Comparison of ENCODE assay signal across 8 mouse cellular contexts in the genomic region with DNA sequence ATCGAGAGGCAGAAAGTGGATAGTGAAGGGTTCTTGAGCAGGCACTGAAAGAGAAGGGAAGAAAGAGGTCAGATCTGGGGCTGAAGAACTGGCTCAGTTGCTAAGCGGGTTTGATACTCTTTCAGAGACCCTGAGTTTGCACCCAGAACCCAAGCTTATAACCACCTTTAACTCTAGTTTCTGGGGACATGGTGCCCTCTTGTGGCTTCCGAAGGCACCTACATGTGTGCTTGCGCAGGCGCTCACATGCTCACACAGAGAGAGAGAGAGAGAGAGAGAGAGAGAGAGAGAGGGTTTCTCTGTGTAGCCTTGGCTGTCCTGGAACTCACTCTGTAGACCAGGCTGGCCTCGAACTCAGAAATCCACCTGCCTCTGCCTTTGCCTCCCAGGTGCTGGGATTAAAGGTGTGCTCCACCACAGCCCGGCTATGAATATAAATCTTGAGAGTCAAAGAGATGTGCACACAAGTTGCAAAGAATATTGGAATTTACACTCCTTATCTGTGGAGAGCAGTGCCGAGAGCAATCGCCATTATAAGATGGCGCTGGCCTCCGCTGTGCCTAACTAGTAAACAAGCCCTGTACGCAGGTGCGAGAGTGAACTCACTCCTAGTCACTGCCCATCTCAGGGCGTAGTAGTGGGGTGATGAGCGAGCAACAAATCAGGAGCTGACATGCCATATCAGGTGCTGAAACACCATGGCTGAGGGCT. TPM values are rescaled to one million over a fixed set of nuclear protein-coding genes. Genes with fewer than 3 reads are reported as not detected.
DNase-seq lines count a peak whose midpoint lies in the region; ATAC-seq and TF ChIP-seq lines count a peak whose summit lies in the region.
"Not testable (repeated sequence)": the region's sequence is repeated elsewhere in the genome, so short reads cannot be mapped to it uniquely, and the experiment has no call there.

A gene (minus strand): TSS at position 18 of the 711 bp plus-strand sequence.

- H3K27me3 ChIP-seq in MEL (ENCODE audit: control insufficient read depth in 1 of 2, insufficient read depth in 2 of 2, low read length in 2 of 2); heart, embryonic 15.5 days; kidney, postnatal 0 days (ENCODE audit: insufficient read depth, low read length): not testable (repeated sequence)
- peaks cover 16% of the 10 kb centered on the region for H3K27me3 ChIP-seq in liver, postnatal 0 days (ENCODE audit: insufficient read depth, low read length)

- H3K4me3 ChIP-seq in MEL (ENCODE audit: control insufficient read depth in 1 of 2, insufficient read depth in 1 of 2, low read depth in 2 of 2, low read length in 2 of 2): peak within 1 kb of the TSS; percentile 72 to 76
- peak within 1 kb of the TSS; percentile 58; the same call in 1 of the 2 replicates for H3K4me3 ChIP-seq in heart, embryonic 15.5 days
- not testable (repeated sequence) for H3K4me3 ChIP-seq in kidney, postnatal 0 days (replicated peaks; ENCODE audit: low read depth, low read length); liver, postnatal 0 days (ENCODE audit: low read depth, low read length)

- not testable (repeated sequence) for TF ChIP-seq POLR2A in MEL (IDR thresholded peaks at IDR 0.05; ENCODE audit: control insufficient read depth in 1 of 2, insufficient read depth in 1 of 2, low read depth in 1 of 2, low read length in 2 of 2, poor library complexity in 1 of 2)

- 63% methylated on average over 15 of the region's 15 CpGs for WGBS in heart, embryonic 15.5 days
- WGBS in kidney, postnatal 0 days: 66% methylated on average over 15 of the region's 15 CpGs
- 55% methylated on average over 15 of the region's 15 CpGs for WGBS in liver, postnatal 0 days (ENCODE audit: insufficient replicate concordance)

- H3K79me2 ChIP-seq in MEL (ENCODE audit: control insufficient read depth, insufficient read depth, low read length, poor library complexity): peaks cover 12% of the 10 kb centered on the region

- not testable (repeated sequence) for TF ChIP-seq EP300 in MEL (IDR thresholded peaks at IDR 0.05; ENCODE audit: low read depth in 1 of 2, low read length in 2 of 2); liver, postnatal 0 days (IDR thresholded peaks at IDR 0.05; ENCODE audit: low read depth)

- peak; percentile 91 for TF ChIP-seq RAD21 in MEL (IDR thresholded peaks at IDR 0.05; ENCODE audit: low read depth, low read length)

- peak within 1 kb of the TSS; percentile 73 for H3K9ac ChIP-seq in MEL (ENCODE audit: control insufficient read depth, low read depth, low read length, poor library complexity, severe bottlenecking)
- H3K9ac ChIP-seq in heart, embryonic 15.5 days: peak within 1 kb of the TSS; percentile 21
- H3K9ac ChIP-seq in kidney, postnatal 0 days (ENCODE audit: low read depth, low read length); liver, postnatal 0 days (replicated peaks): not testable (repeated sequence)

- peak; percentile 75 to 84 (median 83) for TF ChIP-seq CTCF in MEL (IDR thresholded peaks at IDR 0.05 in 2 of 3, conservative IDR thresholded peaks at IDR 0.05 in 1 of 3; ENCODE audit: control insufficient read depth in 1 of 3, insufficient read depth in 1 of 3, low read depth in 2 of 3, low read length in 3 of 3, poor library complexity in 1 of 3, severe bottlenecking in 1 of 3)
- peak; percentile 79 for TF ChIP-seq CTCF in kidney, postnatal 0 days (IDR thresholded peaks at IDR 0.05; ENCODE audit: low read depth)
- peak; percentile 83 for TF ChIP-seq CTCF in liver, postnatal 0 days (IDR thresholded peaks at IDR 0.05; ENCODE audit: low read depth)

- peak; percentile 90 for DNase-seq in MEL (ENCODE audit: low read depth, low spot score)
- peak; percentile 52 for DNase-seq in c-Kit-positive CD71-positive TER-119-positive erythroid progenitor cells, embryonic 14.5 days (ENCODE audit: low spot score)
- DNase-seq in fibroblast of lung, adult 2 months (ENCODE audit: low read depth): peak; percentile 54
- peak; percentile 82 for DNase-seq in kidney, postnatal 0 days (ENCODE audit: low spot score)
- DNase-seq in liver, postnatal 0 days: peak; percentile 71
- DNase-seq in naive thymus-derived CD4-positive, alpha-beta T cell, adult 2 months (ENCODE audit: low read depth): peak; percentile 85
- peak; percentile 83 for DNase-seq in thymus, postnatal 0 days (ENCODE audit: low spot score)

- H3K36me3 ChIP-seq in MEL (ENCODE audit: control insufficient read depth in 1 of 2, insufficient read depth in 2 of 2, low read length in 2 of 2): peaks cover 0 to 11% of the 10 kb centered on the region in 2 experiments; a peak in 2 of 4 replicates
- H3K36me3 ChIP-seq in heart, embryonic 15.5 days; kidney, postnatal 0 days (ENCODE audit: insufficient read depth, low read length); liver, postnatal 0 days (replicated peaks; ENCODE audit: insufficient read depth, low read length): not testable (repeated sequence)

- not testable (repeated sequence) for H3K9me3 ChIP-seq in MEL (replicated peaks; ENCODE audit: insufficient read depth, low read length); heart, embryonic 15.5 days (replicated peaks); kidney, postnatal 0 days (replicated peaks; ENCODE audit: low read length); liver, postnatal 0 days (ENCODE audit: low read length)

- H3K4me2 ChIP-seq in heart, embryonic 15.5 days: peak within 1 kb of the TSS; percentile 50
- not testable (repeated sequence) for H3K4me2 ChIP-seq in kidney, postnatal 0 days (ENCODE audit: low read length); liver, postnatal 0 days (ENCODE audit: low read depth, low read length)

- peak within 1 kb of the TSS; percentile 88 for H3K27ac ChIP-seq in MEL (ENCODE audit: control insufficient read depth, low read depth, low read length)
- H3K27ac ChIP-seq in heart, embryonic 15.5 days: peak within 1 kb of the TSS; percentile 97
- not testable (repeated sequence) for H3K27ac ChIP-seq in kidney, postnatal 0 days; liver, postnatal 0 days (ENCODE audit: low read depth)

- peaks cover 2 to 21% of the 10 kb centered on the region in 2 experiments; a peak in 3 of 4 replicates for H3K4me1 ChIP-seq in MEL (ENCODE audit: control insufficient read depth in 1 of 2, insufficient read depth in 2 of 2, low read length in 2 of 2)
- peaks cover 30% of the 10 kb centered on the region for H3K4me1 ChIP-seq in heart, embryonic 15.5 days (replicated peaks)
- H3K4me1 ChIP-seq in kidney, postnatal 0 days (replicated peaks; ENCODE audit: insufficient read depth, low read length): not testable (repeated sequence)
- peaks cover 14% of the 10 kb centered on the region for H3K4me1 ChIP-seq in liver, postnatal 0 days (ENCODE audit: insufficient read depth)

- ATAC-seq in heart, embryonic 15.5 days (replicated peaks; ENCODE audit: insufficient number of reproducible peaks, insufficient read depth, low FRiP score, low read depth); kidney, postnatal 0 days (replicated peaks; ENCODE audit: low FRiP score, low read depth): not testable (repeated sequence)
- peak; percentile 59 for ATAC-seq in liver, postnatal 0 days

TF ChIP-seq in MEL, 35 proteins besides CTCF, POLR2A, EP300 and RAD21:
- peak; percentile 78 for TF ChIP-seq MYC (IDR thresholded peaks at IDR 0.05; ENCODE audit: low read depth, low read length)
- peak; percentile 44; the same call in 1 of the 2 replicates for TF ChIP-seq MAX (IDR thresholded peaks at IDR 0.05; ENCODE audit: low read length)
- peak; percentile 43; the same call in 1 of the 2 replicates for TF ChIP-seq TBP (IDR thresholded peaks at IDR 0.05; ENCODE audit: low read depth, low read length)
- peak; percentile 64; the same call in 1 of the 2 replicates for TF ChIP-seq SIN3A (IDR thresholded peaks at IDR 0.05; ENCODE audit: low read length)
- TF ChIP-seq SMC3 (IDR thresholded peaks at IDR 0.05; ENCODE audit: low read depth, low read length): peak; percentile 84
- TF ChIP-seq BHLHE40 (IDR thresholded peaks at IDR 0.05; ENCODE audit: borderline replicate concordance, low read depth, low read length): peak; percentile 28; the same call in 1 of the 2 replicates
- peak; percentile 79 for TF ChIP-seq ZC3H11A (IDR thresholded peaks at IDR 0.05; ENCODE audit: low read depth, low read length)
- peak; percentile 99 for TF ChIP-seq JUND (IDR thresholded peaks at IDR 0.05; ENCODE audit: low read depth, low read length)
- peak; percentile 55 for TF ChIP-seq MXI1 (IDR thresholded peaks at IDR 0.05; ENCODE audit: low read depth, low read length)
- TF ChIP-seq ETS1 (IDR thresholded peaks at IDR 0.05; ENCODE audit: low read depth, low read length): peak; percentile 25; the same call in 1 of the 2 replicates
- peak; percentile 74 for TF ChIP-seq NRF1 (IDR thresholded peaks at IDR 0.05; ENCODE audit: insufficient read depth, low read depth, low read length, poor library complexity, severe bottlenecking)
TF ChIP-seq in MEL: peak in this region for 11; not testable (repeated sequence) for 24.

RNA-seq across cellular contexts. Expression of the gene that starts here (rescaled TPM):
- total RNA-seq in MEL (2012; rRNA removed): 281 and 353 TPM in 2 replicates
- polyA plus RNA-seq in MEL (2012; ENCODE audit: insufficient read depth in 1 of 2, insufficient read length in 2 of 2, low read depth in 1 of 2, low replicate concordance in 2 of 2, missing spikeins in 1 of 2): 100 to 1,000 TPM in 1 of 2 experiments, not detected in 1; 328 TPM
- polyA plus RNA-seq in heart, embryonic 15.5 days (2015; fragmentation: Nextera tagmentation; extraction: Ambion mirVana): 2,753 and 3,427 TPM in 2 replicates
- polyA plus RNA-seq in kidney, postnatal 0 days (2015; fragmentation: Nextera tagmentation; extraction: Ambion mirVana): 5.6 and 6.3 TPM in 2 replicates
- polyA plus RNA-seq in liver, postnatal 0 days (2015; fragmentation: Nextera tagmentation; extraction: Ambion mirVana): 0.27 and 0.46 TPM in 2 replicates
- 2.5 and 3.0 TPM in 2 replicates for polyA plus RNA-seq in thymus, postnatal 0 days (2015; fragmentation: Nextera tagmentation; extraction: Ambion mirVana)

Comparison
In these comparisons a context has a peak if more than half of its experiments do, and no peak if none do; other contexts are left out.
1. RNA of the gene that starts here (polyA plus RNA-seq): 2,753 to 3,427 TPM in heart, embryonic 15.5 days and 328 TPM in MEL; 5.6 to 6.3 TPM in kidney, postnatal 0 days, 2.5 to 3.0 TPM in thymus, postnatal 0 days and 0.27 to 0.46 TPM in liver, postnatal 0 days; every median in the first group is over 10 times any median in the second.
2. Peak in DNase-seq and ATAC-seq in liver, postnatal 0 days; RNA of the gene not detected or under 1 TPM.
3. Peak in every context shown above with its lines, with median percentiles within 50 percentile points of each other: DNase-seq and CTCF ChIP-seq.